Mouse (Mus musculus) G1E (cell line): ENCODE results near the gene Spata33.

Experiments
- CTCF ChIP-seq: IDR thresholded peaks from 2 replicates; pipeline ENCODE4 v1.5.1; 2012; ENCODE audit warnings: low read depth, low read length, inconsistent platforms, mixed read lengths
- TAL1 ChIP-seq: conservative IDR thresholded peaks from 2 replicates; pipeline ENCODE4 v1.6.1; 2012; ENCODE audit warnings: low read depth, low read length, inconsistent platforms, mixed read lengths

GRCm38 (mm10) chr8:123199864-123200263, 12.8 kb upstream of the Spata33 start:
- TF ChIP-seq CTCF (no peak), TAL1 (no peak)
